Comparison of ENCODE assay signal across 27 mouse cellular contexts in the genomic region with DNA sequence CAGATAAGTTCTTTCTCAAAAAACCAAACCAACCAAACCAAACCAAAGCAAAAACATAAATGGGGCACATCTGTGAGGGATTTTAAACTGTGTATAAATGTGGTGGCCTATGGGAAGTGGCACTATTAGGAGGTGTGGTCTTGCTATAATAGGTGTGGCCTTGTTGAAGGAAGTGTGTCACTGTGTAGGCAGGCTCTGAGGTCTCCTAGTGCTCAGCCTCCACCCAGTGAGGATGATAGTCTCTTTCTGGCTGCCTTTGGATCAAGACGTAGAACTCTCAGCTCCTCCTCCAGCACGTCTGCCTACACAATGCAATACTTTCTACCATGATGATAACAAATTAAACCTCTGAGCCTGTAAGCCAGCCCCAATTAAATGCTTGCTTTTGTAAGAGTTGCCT. TPM values are rescaled to one million over a fixed set of nuclear protein-coding genes. Genes with fewer than 3 reads are reported as not detected.
DNase-seq lines count a peak whose midpoint lies in the region; ATAC-seq and TF ChIP-seq lines count a peak whose summit lies in the region.
"Had no signal": no experiment of that assay in that cellular context is flagged by ENCODE, and none has a peak within 500 bp of the region (broad histone marks: within the 10 kb centered on the region; RNA-seq: fewer than 3 reads in every experiment).

No protein-coding gene starts in this region.

- H3K4me2 ChIP-seq in liver, embryonic 14.5 days (ENCODE audit: low read depth), result no peak overlapping the region
- no peak overlapping the region for H3K4me2 ChIP-seq in liver, embryonic 12.5 days
- H3K4me2 ChIP-seq in stomach, postnatal 0 days (replicated peaks; ENCODE audit: low read depth), result no peak overlapping the region
- H3K4me2 ChIP-seq: embryonic facial prominence, embryonic 13.5 days; forebrain, embryonic 12.5 days; forebrain, embryonic 15.5 days; heart, embryonic 12.5 days; heart, embryonic 15.5 days; hindbrain, embryonic 13.5 days had no signal

- ATAC-seq in liver, embryonic 14.5 days (ENCODE audit: insufficient read depth), result 0 out of 2 replicates have a peak, but pooled peaks have one; percentile 35
- ATAC-seq in liver, embryonic 12.5 days, result no peak
- peak; percentile 59; the same call in 1 of the 2 replicates for ATAC-seq in megakaryocyte progenitor cell, adult 5-6 weeks (replicated peaks; ENCODE audit: poor library complexity)
- ATAC-seq in stomach, postnatal 0 days (ENCODE audit: low FRiP score, low TSS enrichment), result peak; percentile 77
- ATAC-seq: forebrain, embryonic 15.5 days; hindbrain, embryonic 16.5 days; Patski had no signal

- H3K36me3 ChIP-seq in liver, embryonic 14.5 days (replicated peaks; ENCODE audit: control insufficient read depth, insufficient read depth, low read depth), result no peaks in the 10 kb centered on the region; the same call in 1 of the 2 replicates
- H3K36me3 ChIP-seq in liver, embryonic 12.5 days, result peaks cover 7% of the 10 kb centered on the region
- H3K36me3 ChIP-seq in MEL (ENCODE audit: control insufficient read depth in 1 of 2, insufficient read depth in 2 of 2, low read length in 2 of 2), result peaks cover 0 to 10% of the 10 kb centered on the region in 2 experiments; a peak in 2 of 4 replicates
- H3K36me3 ChIP-seq in stomach, postnatal 0 days (ENCODE audit: control insufficient read depth, insufficient read depth, low read length), result no peaks in the 10 kb centered on the region

- no peaks in the 10 kb centered on the region for H3K9me3 ChIP-seq in liver, embryonic 14.5 days (ENCODE audit: control insufficient read depth, low read length)
- H3K9me3 ChIP-seq in liver, embryonic 12.5 days (replicated peaks), result no peaks in the 10 kb centered on the region
- H3K9me3 ChIP-seq in MEL (replicated peaks; ENCODE audit: insufficient read depth, low read length), result no peaks in the 10 kb centered on the region
- H3K9me3 ChIP-seq in stomach, postnatal 0 days (ENCODE audit: control insufficient read depth, low read length), result no peaks in the 10 kb centered on the region
- H3K9me3 ChIP-seq: embryonic facial prominence, embryonic 10.5 days; embryonic facial prominence, embryonic 13.5 days; forebrain, embryonic 12.5 days; forebrain, embryonic 15.5 days; heart, embryonic 12.5 days; heart, embryonic 15.5 days; hindbrain, embryonic 10.5 days; hindbrain, embryonic 13.5 days had no signal

- H3K4me3 ChIP-seq in liver, embryonic 14.5 days (ENCODE audit: insufficient read depth in 1 of 2, low read depth in 2 of 2, low read length in 2 of 2), result no peak overlapping the region
- H3K4me3 ChIP-seq in liver, embryonic 12.5 days, result no peak overlapping the region
- no peak overlapping the region; a peak in 1 of 4 replicates for H3K4me3 ChIP-seq in MEL (ENCODE audit: control insufficient read depth in 1 of 2, insufficient read depth in 1 of 2, low read depth in 2 of 2, low read length in 2 of 2)
- H3K4me3 ChIP-seq in stomach, postnatal 0 days (ENCODE audit: low read depth, low read length), result no peak overlapping the region
- H3K4me3 ChIP-seq in cerebellum, adult 2 months (replicated peaks; ENCODE audit: insufficient read depth, low read depth, low read length), result no peak overlapping the region
- H3K4me3 ChIP-seq: embryonic facial prominence, embryonic 10.5 days; embryonic facial prominence, embryonic 13.5 days; erythroblast, embryonic 14.5 days; forebrain, embryonic 12.5 days; forebrain, embryonic 15.5 days; heart, embryonic 12.5 days; heart, embryonic 15.5 days; hindbrain, embryonic 10.5 days; hindbrain, embryonic 13.5 days had no signal

- H3K27me3 ChIP-seq in liver, embryonic 14.5 days (ENCODE audit: control insufficient read depth, insufficient read depth, low read length), result no peaks in the 10 kb centered on the region
- H3K27me3 ChIP-seq in liver, embryonic 12.5 days (replicated peaks), result no peaks in the 10 kb centered on the region
- no peaks in the 10 kb centered on the region for H3K27me3 ChIP-seq in MEL (ENCODE audit: control insufficient read depth in 1 of 2, insufficient read depth in 2 of 2, low read length in 2 of 2)
- no peaks in the 10 kb centered on the region for H3K27me3 ChIP-seq in stomach, postnatal 0 days (ENCODE audit: control insufficient read depth, insufficient read depth, low read length)
- no peaks in the 10 kb centered on the region for H3K27me3 ChIP-seq in cerebellum, adult 2 months (ENCODE audit: control insufficient read depth, insufficient read depth, low read length)
- H3K27me3 ChIP-seq: embryonic facial prominence, embryonic 13.5 days; forebrain, embryonic 15.5 days; heart, embryonic 15.5 days; Patski had no signal

- 39% methylated on average over 2 of the region's 2 CpGs for WGBS in liver, embryonic 14.5 days (ENCODE audit: insufficient replicate concordance)
- 55% methylated on average over 2 of the region's 2 CpGs for whole genome bisulfite sequencing in liver, embryonic 12.5 days (ENCODE audit: insufficient replicate concordance)
- WGBS in stomach, postnatal 0 days, result 52% methylated on average over 2 of the region's 2 CpGs
- 86% methylated on average over 2 of the region's 2 CpGs for WGBS in cerebellum, adult 2 months

- no peak overlapping the region for H3K27ac ChIP-seq in liver, embryonic 14.5 days
- H3K27ac ChIP-seq in liver, embryonic 12.5 days, result no peak overlapping the region
- H3K27ac ChIP-seq in MEL (ENCODE audit: control insufficient read depth, low read depth, low read length), result peak overlapping the region; percentile 43; the same call in 1 of the 2 replicates
- H3K27ac ChIP-seq in stomach, postnatal 0 days (replicated peaks), result no peak overlapping the region
- no peak overlapping the region for H3K27ac ChIP-seq in cerebellum, adult 2 months (ENCODE audit: insufficient read depth, low read length)
- H3K27ac ChIP-seq: embryonic facial prominence, embryonic 10.5 days; embryonic facial prominence, embryonic 13.5 days; forebrain, embryonic 12.5 days; forebrain, embryonic 15.5 days; heart, embryonic 15.5 days; hindbrain, embryonic 10.5 days; hindbrain, embryonic 13.5 days had no signal

- TF ChIP-seq RAD21 in MEL (IDR thresholded peaks at IDR 0.05; ENCODE audit: low read depth, low read length), result no peak

- DNase-seq in liver, embryonic 14.5 days (ENCODE audit: low read depth in 3 of 3, low spot score in 3 of 3), result no peak
- DNase-seq in MEL (ENCODE audit: low read depth, low spot score), result peak; percentile 71
- no peak for DNase-seq in stomach, postnatal 0 days (ENCODE audit: low spot score)
- no peak for DNase-seq in cerebellum, adult 2 months
- no peak for DNase-seq in cerebellum, postnatal 25 days
- DNase-seq: adrenal gland, postnatal 10 days; adrenal gland, postnatal 36 days; cerebellum, adult 18-20 months; cerebellum, adult 9-11 months; cerebellum, postnatal 36 days; embryo, embryonic 11 days; heart, adult 18-20 months; heart, postnatal 10 days; heart, postnatal 36 days had no signal

- TF ChIP-seq CTCF in liver, embryonic 14.5 days (IDR thresholded peaks at IDR 0.05; ENCODE audit: low read depth), result no peak
- no peak for TF ChIP-seq CTCF in MEL (IDR thresholded peaks at IDR 0.05 in 2 of 3, conservative IDR thresholded peaks at IDR 0.05 in 1 of 3; ENCODE audit: control insufficient read depth in 1 of 3, insufficient read depth in 1 of 3, low read depth in 2 of 3, low read length in 3 of 3, poor library complexity in 1 of 3, severe bottlenecking in 1 of 3)
- no peak for TF ChIP-seq CTCF in stomach, postnatal 0 days (IDR thresholded peaks at IDR 0.05; ENCODE audit: low read depth)
- TF ChIP-seq CTCF in cerebellum, adult 2 months (IDR thresholded peaks at IDR 0.05; ENCODE audit: borderline replicate concordance, insufficient read depth, low read depth, low read length), result no peak

- no peaks in the 10 kb centered on the region for H3K79me2 ChIP-seq in MEL (ENCODE audit: control insufficient read depth, insufficient read depth, low read length, poor library complexity)

- no peak overlapping the region for H3K9ac ChIP-seq in liver, embryonic 14.5 days (replicated peaks)
- H3K9ac ChIP-seq in liver, embryonic 12.5 days, result no peak overlapping the region
- H3K9ac ChIP-seq in MEL (ENCODE audit: control insufficient read depth, low read depth, low read length, poor library complexity, severe bottlenecking), result no peak overlapping the region
- no peak overlapping the region for H3K9ac ChIP-seq in stomach, postnatal 0 days (ENCODE audit: low read length)
- H3K9ac ChIP-seq: embryonic facial prominence, embryonic 13.5 days; forebrain, embryonic 12.5 days; forebrain, embryonic 15.5 days; heart, embryonic 12.5 days; heart, embryonic 15.5 days; hindbrain, embryonic 13.5 days had no signal

- no peak for TF ChIP-seq EP300 in liver, embryonic 14.5 days (IDR thresholded peaks at IDR 0.05; ENCODE audit: low read depth)
- TF ChIP-seq EP300 in MEL (IDR thresholded peaks at IDR 0.05; ENCODE audit: low read depth in 1 of 2, low read length in 2 of 2), result no peak; a peak in 1 of 4 replicates
- no peak for TF ChIP-seq EP300 in stomach, postnatal 0 days (optimal IDR thresholded peaks at IDR 0.05)

- TF ChIP-seq POLR2A in MEL (IDR thresholded peaks at IDR 0.05; ENCODE audit: control insufficient read depth in 1 of 2, insufficient read depth in 1 of 2, low read depth in 1 of 2, low read length in 2 of 2, poor library complexity in 1 of 2), result peak in 1 of 2 experiments; percentile 61; a peak in 2 of 4 replicates
- TF ChIP-seq POLR2A in cerebellum, adult 2 months (IDR thresholded peaks at IDR 0.05; ENCODE audit: borderline replicate concordance, insufficient read depth, low read length), result no peak

- H3K4me1 ChIP-seq in liver, embryonic 14.5 days (replicated peaks; ENCODE audit: control insufficient read depth in 2 of 2, insufficient read depth in 2 of 2, low read length in 1 of 2), result 0 out of 4 replicates have a peak, but pooled peaks cover 0 to 2% of the 10 kb centered on the region in 2 experiments
- peaks cover 8% of the 10 kb centered on the region; the same call in 1 of the 2 replicates for H3K4me1 ChIP-seq in liver, embryonic 12.5 days
- peaks cover 13 to 14% of the 10 kb centered on the region in 2 experiments for H3K4me1 ChIP-seq in MEL (ENCODE audit: control insufficient read depth in 1 of 2, insufficient read depth in 2 of 2, low read length in 2 of 2)
- no peaks in the 10 kb centered on the region for H3K4me1 ChIP-seq in stomach, postnatal 0 days (replicated peaks; ENCODE audit: control insufficient read depth, insufficient read depth)
- H3K4me1 ChIP-seq in cerebellum, adult 2 months (ENCODE audit: control insufficient read depth, insufficient read depth, low read length), result no peaks in the 10 kb centered on the region
- H3K4me1 ChIP-seq: embryonic facial prominence, embryonic 10.5 days; embryonic facial prominence, embryonic 13.5 days; forebrain, embryonic 12.5 days; forebrain, embryonic 15.5 days; heart, embryonic 12.5 days; heart, embryonic 15.5 days; hindbrain, embryonic 10.5 days; hindbrain, embryonic 13.5 days had no signal

RNA-seq across cellular contexts. Expression of a gene that starts 6.0 kb away (rescaled TPM):
- 11.1 and 11.2 TPM in 2 replicates for polyA plus RNA-seq in liver, embryonic 14.5 days (2012; rRNA removed)
- polyA plus RNA-seq in liver, embryonic 14.5 days (2014; fragmentation: Nextera tagmentation; extraction: Ambion mirVana), result 11.6 and 14.1 TPM in 2 replicates
- 30.6 and 33.5 TPM in 2 replicates for polyA plus RNA-seq in liver, embryonic 12.5 days (2016; fragmentation: Nextera tagmentation; extraction: Ambion mirVana)
- total RNA-seq in MEL (2012; rRNA removed), result 43.2 and 58.1 TPM in 2 replicates
- polyA plus RNA-seq in MEL (2012; ENCODE audit: insufficient read depth in 1 of 2, insufficient read length in 2 of 2, low read depth in 1 of 2, low replicate concordance in 2 of 2, missing spikeins in 1 of 2), result 10 to 100 TPM in 1 of 2 experiments, not detected in 1; 79.5 TPM
- total RNA-seq in megakaryocyte progenitor cell, adult 5-6 weeks (2015), result 20.7 and 26.2 TPM in 2 replicates
- 60.9 and 69.2 TPM in 2 replicates for total RNA-seq in megakaryocyte progenitor cell, adult 5-6 weeks (2017)
- 19.2 and 19.7 TPM in 2 replicates for polyA plus RNA-seq in stomach, postnatal 0 days (2015; fragmentation: Nextera tagmentation; extraction: Ambion mirVana)
- 7.1 and 7.4 TPM in 2 replicates for polyA plus RNA-seq in cerebellum, adult 2 months (2012; rRNA removed)

RNA-seq across cellular contexts. Expression of a gene that starts 18.0 kb away (rescaled TPM):
- 3.1 and 3.2 TPM in 2 replicates for polyA plus RNA-seq in liver, embryonic 14.5 days (2012; rRNA removed)
- polyA plus RNA-seq in liver, embryonic 14.5 days (2014; fragmentation: Nextera tagmentation; extraction: Ambion mirVana), result 1.4 TPM in 2 replicates
- polyA plus RNA-seq in liver, embryonic 12.5 days (2016; fragmentation: Nextera tagmentation; extraction: Ambion mirVana), result 3.4 and 3.7 TPM in 2 replicates
- 12.4 and 13.8 TPM in 2 replicates for total RNA-seq in MEL (2012; rRNA removed)
- 10 to 100 TPM in 1 of 2 experiments, not detected in 1; 15.3 TPM for polyA plus RNA-seq in MEL (2012; ENCODE audit: insufficient read depth in 1 of 2, insufficient read length in 2 of 2, low read depth in 1 of 2, low replicate concordance in 2 of 2, missing spikeins in 1 of 2)
- total RNA-seq in megakaryocyte progenitor cell, adult 5-6 weeks (2015), result 15.8 and 18.8 TPM in 2 replicates
- total RNA-seq in megakaryocyte progenitor cell, adult 5-6 weeks (2017), result 11.1 and 20.2 TPM in 2 replicates
- 5.3 and 6.7 TPM in 2 replicates for polyA plus RNA-seq in stomach, postnatal 0 days (2015; fragmentation: Nextera tagmentation; extraction: Ambion mirVana)
- polyA plus RNA-seq in cerebellum, adult 2 months (2012; rRNA removed), result 37.1 and 42.8 TPM in 2 replicates

RNA-seq across cellular contexts. Expression of a gene that starts 43.4 kb away (rescaled TPM):
- polyA plus RNA-seq in liver, embryonic 14.5 days (2012; rRNA removed), result 0.06 and 0.07 TPM in 2 replicates
- polyA plus RNA-seq in liver, embryonic 14.5 days (2014; fragmentation: Nextera tagmentation; extraction: Ambion mirVana), result 0.20 TPM in 1 of 2 replicates, not detected in the other
- 0.39 and 0.51 TPM in 2 replicates for polyA plus RNA-seq in liver, embryonic 12.5 days (2016; fragmentation: Nextera tagmentation; extraction: Ambion mirVana)
- total RNA-seq in MEL (2012; rRNA removed), result 0.07 and 0.15 TPM in 2 replicates
- polyA plus RNA-seq in MEL (2012; ENCODE audit: insufficient read depth in 1 of 2, insufficient read length in 2 of 2, low read depth in 1 of 2, low replicate concordance in 2 of 2, missing spikeins in 1 of 2), result under 1 TPM in 1 of 2 experiments, not detected in 1; 0.07 TPM
- total RNA-seq in megakaryocyte progenitor cell, adult 5-6 weeks (2015), result not detected in 2 replicates
- total RNA-seq in megakaryocyte progenitor cell, adult 5-6 weeks (2017), result not detected in 2 replicates
- polyA plus RNA-seq in stomach, postnatal 0 days (2015; fragmentation: Nextera tagmentation; extraction: Ambion mirVana), result 2.8 and 3.2 TPM in 2 replicates
- 4.0 and 4.4 TPM in 2 replicates for polyA plus RNA-seq in cerebellum, adult 2 months (2012; rRNA removed)
- polyA plus RNA-seq: erythroblast, embryonic 14.5 days had no signal
